Comparison of ENCODE assay signal across 22 mouse cellular contexts in genomic region chr15:80213688-80214087, GRCm38 (mm10). TPM values are rescaled to one million over a fixed set of nuclear protein-coding genes. Genes with fewer than 3 reads are reported as not detected.
"Had no signal": no experiment of that assay in that cellular context is flagged by ENCODE, and none has a peak within 500 bp of the region (broad histone marks: within the 10 kb centered on the region; RNA-seq: fewer than 3 reads in every experiment).

No protein-coding gene starts in this region.

- H3K9ac ChIP-seq: intestine, embryonic 15.5 days; limb, embryonic 12.5 days; limb, embryonic 15.5 days; neural tube, embryonic 13.5 days; stomach, embryonic 15.5 days had no signal

- H3K9me3 ChIP-seq: intestine, embryonic 15.5 days; limb, embryonic 12.5 days; limb, embryonic 15.5 days; midbrain, embryonic 10.5 days; neural tube, embryonic 13.5 days; stomach, embryonic 15.5 days had no signal

- H3K4me3 ChIP-seq: intestine, embryonic 15.5 days; limb, embryonic 12.5 days; limb, embryonic 15.5 days; midbrain, embryonic 10.5 days; neural tube, embryonic 13.5 days; stomach, embryonic 15.5 days had no signal

- H3K4me1 ChIP-seq: intestine, embryonic 15.5 days; limb, embryonic 15.5 days; neural tube, embryonic 13.5 days; stomach, embryonic 15.5 days had no signal

- H3K27me3 ChIP-seq: intestine, embryonic 15.5 days; limb, embryonic 12.5 days; limb, embryonic 15.5 days; neural tube, embryonic 13.5 days; stomach, embryonic 15.5 days had no signal

- DNase-seq: kidney, adult 11 months; kidney, adult 8-10 months; kidney, postnatal 14 days; kidney, postnatal 4 days; left cerebral cortex, postnatal 4 days; lung, adult 2 months; midbrain, embryonic 14.5 days; retina, postnatal 1 day; right cerebral cortex, postnatal 25 days; spleen, adult 18-20 months; thymus, postnatal 25 days had no signal

- ATAC-seq: intestine, embryonic 15.5 days had no signal

- H3K4me2 ChIP-seq: intestine, embryonic 15.5 days; limb, embryonic 12.5 days; limb, embryonic 15.5 days; neural tube, embryonic 13.5 days; stomach, embryonic 15.5 days had no signal

- H3K27ac ChIP-seq: intestine, embryonic 15.5 days; limb, embryonic 12.5 days; limb, embryonic 15.5 days; macrophage; midbrain, embryonic 10.5 days; neural tube, embryonic 13.5 days; stomach, embryonic 15.5 days had no signal

RNA-seq across cellular contexts. Expression of gene AC140267.1, which starts 21.9 kb away (rescaled TPM):
- total RNA-seq: neutrophil, adult 5-6 weeks had no signal
- polyA plus RNA-seq: intestine, embryonic 15.5 days; limb, embryonic 15.5 days; lung, adult 2 months; lung, embryonic 16.5 days; macrophage; stomach, embryonic 15.5 days; thymus, postnatal 0 days had no signal

RNA-seq across cellular contexts. Expression of gene Mgat3, which starts 40.2 kb away (rescaled TPM):
- total RNA-seq: megakaryocyte, adult 5-6 weeks had no signal
